Mouse (Mus musculus): ENCODE measurements around the gene Pard3.

- no peak for TF ChIP-seq CTCF (conservative IDR thresholded peaks at IDR 0.05; ENCODE audit: low read length)
- no peak for TF ChIP-seq POU5F1 (IDR thresholded peaks at IDR 0.05; ENCODE audit: borderline replicate concordance, low read length)
- TF ChIP-seq NANOG (IDR thresholded peaks at IDR 0.05; ENCODE audit: borderline replicate concordance, low read length), result no peak
Observed at GRCm38 (mm10) chr8:127639088-127639453, 575.4 kb downstream of the Pard3 start.

All from E14TG2a.4 (cell line).